Mouse (Mus musculus) small intestine, adult 2 months (tissue): Measurements from ENCODE around the gene Rdh16f2. TPM values are rescaled to one million over a fixed set of nuclear protein-coding genes. Genes with fewer than 3 reads are reported as not detected.
"Not testable (repeated sequence)": the region's sequence is repeated elsewhere in the genome, so short reads cannot be mapped to it uniquely, and the experiment has no call there.

Experiments used
- H3K27ac ChIP-seq: fragments of 200-500 bp; 2 replicates; pipeline ENCODE4 v1.5.1; 2012; ENCODE audit warnings: low read depth, low read length, control low read depth, inconsistent platforms; ENCODE audit not compliant: insufficient read depth
- H3K27me3 ChIP-seq: fragments of 200-500 bp; 2 replicates; pipeline ENCODE4 v1.6.1; 2012; ENCODE audit warnings: mild to moderate bottlenecking, moderate library complexity, low read length, inconsistent platforms; ENCODE audit not compliant: control insufficient read depth, insufficient read depth
- H3K36me3 ChIP-seq: fragments of 200-500 bp; 2 replicates; pipeline ENCODE4 v1.6.1; 2012; ENCODE audit warnings: mild to moderate bottlenecking, low read length, control low read depth, inconsistent platforms; ENCODE audit not compliant: control insufficient read depth, insufficient read depth
- H3K4me1 ChIP-seq: fragments of 200-500 bp; 2 replicates; pipeline ENCODE4 v1.6.1; 2012; ENCODE audit warnings: low read length, inconsistent platforms, mixed read lengths; ENCODE audit not compliant: control insufficient read depth, insufficient read depth, insufficient read length
- H3K4me3 ChIP-seq: fragments of 200-500 bp; 2 replicates; pipeline ENCODE4 v1.5.1; 2012; ENCODE audit warnings: low read depth, mild to moderate bottlenecking, control low read depth, inconsistent platforms, low read length, moderate library complexity
- CTCF ChIP-seq: fragments of 200-500 bp; IDR thresholded peaks from 2 replicates; pipeline ENCODE4 v1.5.1; 2012; ENCODE audit warnings: low read depth, mild to moderate bottlenecking, control low read depth, inconsistent platforms, low read length, moderate library complexity, mixed read lengths; ENCODE audit not compliant: insufficient replicate concordance, insufficient read length; ENCODE audit errors: extremely low read depth
- POLR2A ChIP-seq: fragments of 200-500 bp; IDR thresholded peaks from 2 replicates; pipeline ENCODE4 v1.6.1; 2012; ENCODE audit warnings: low read depth, mild to moderate bottlenecking, control low read depth, inconsistent platforms, low read length, moderate library complexity
- WGBS: fragments of 180-500 bp; shearing (Covaris S2); methylation state at CpG from one replicate; pipeline ENCODE4 v1.1.7; 2018; 5-methylcytosine and 5-hydroxymethylcytosine counted together
- polyA plus RNA-seq: library from polyadenylated mRNA; depleted of rRNA; stranded (reverse); fragments of >200 nt; gene quantifications from 2 replicates; pipeline ENCODE4 v1.2.3, GENCODE M21; 2012

Gene Rdh16f2
- polyA plus RNA-seq, 1 experiment: 3.6 TPM

DNA sequence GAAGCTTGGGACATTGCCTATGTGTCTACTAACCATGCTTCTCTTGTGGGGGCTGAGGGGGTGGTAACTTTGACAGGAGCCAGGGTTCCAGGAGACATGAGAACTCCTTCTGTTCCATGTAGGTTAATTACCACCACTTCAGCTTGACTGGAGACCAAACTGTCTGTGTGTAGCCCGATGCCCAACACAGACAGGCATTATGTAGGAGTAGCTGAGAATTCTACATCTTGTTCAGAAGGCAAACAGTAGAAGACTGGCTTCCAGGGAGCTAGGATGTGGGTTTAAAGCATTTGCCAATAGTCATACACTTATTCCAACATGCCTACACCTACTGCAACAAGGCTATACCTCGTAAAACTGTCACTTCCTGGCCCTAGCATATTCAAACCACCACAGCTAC lies 27.7 kb upstream of the Rdh16f2 start:
- no peaks in the 10 kb centered on the region for H3K27me3 ChIP-seq
- WGBS: 96% methylated on average over 2 of the region's 2 CpGs
- no peak for TF ChIP-seq CTCF
- TF ChIP-seq POLR2A: no peak

GRCm38 (mm10) chr10:127840776-127841175 lies 25.5 kb upstream of the Rdh16f2 start:
- H3K4me3 ChIP-seq: no peak overlapping the region
- 79% methylated on average over 2 of the region's 2 CpGs for WGBS
- H3K27me3 ChIP-seq: no peaks in the 10 kb centered on the region
- no peaks in the 10 kb centered on the region for H3K36me3 ChIP-seq
- H3K27ac ChIP-seq: no peak overlapping the region
- no peak for TF ChIP-seq CTCF
- TF ChIP-seq POLR2A: no peak
- H3K4me1 ChIP-seq: no peaks in the 10 kb centered on the region

More for the DNA sequence above, 27.7 kb upstream of the Rdh16f2 start:
- Histone ChIP-seq H3K27ac (no peak overlapping the region), H3K36me3 (no peaks in the 10 kb centered on the region), H3K4me3 (no peak overlapping the region), H3K4me1 (no peaks in the 10 kb centered on the region)

DNA sequence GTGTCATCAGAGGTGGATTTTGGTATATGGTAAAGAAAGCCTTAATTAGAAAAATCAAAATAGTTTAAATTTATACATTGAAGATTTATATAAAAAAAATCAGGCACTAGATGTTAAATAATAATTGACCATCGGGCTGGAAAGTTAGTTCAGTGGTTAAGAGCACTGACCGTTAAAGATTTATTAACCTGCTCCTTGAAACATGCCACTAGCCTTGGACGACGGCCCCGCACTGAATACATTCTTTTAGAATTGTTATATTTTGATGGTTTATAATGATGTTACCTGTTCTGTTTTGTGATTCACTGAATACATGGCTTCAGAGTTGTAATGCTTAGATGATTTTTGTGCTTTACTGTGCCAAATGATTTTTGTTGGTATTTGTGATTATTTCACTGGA lies 20.3 kb upstream of the Rdh16f2 start:
- H3K27me3 ChIP-seq, H3K4me1 ChIP-seq, H3K27ac ChIP-seq, H3K4me3 ChIP-seq, H3K36me3 ChIP-seq: not testable (repeated sequence)
- WGBS: 93% methylated on average over 5 of the region's 5 CpGs

DNA sequence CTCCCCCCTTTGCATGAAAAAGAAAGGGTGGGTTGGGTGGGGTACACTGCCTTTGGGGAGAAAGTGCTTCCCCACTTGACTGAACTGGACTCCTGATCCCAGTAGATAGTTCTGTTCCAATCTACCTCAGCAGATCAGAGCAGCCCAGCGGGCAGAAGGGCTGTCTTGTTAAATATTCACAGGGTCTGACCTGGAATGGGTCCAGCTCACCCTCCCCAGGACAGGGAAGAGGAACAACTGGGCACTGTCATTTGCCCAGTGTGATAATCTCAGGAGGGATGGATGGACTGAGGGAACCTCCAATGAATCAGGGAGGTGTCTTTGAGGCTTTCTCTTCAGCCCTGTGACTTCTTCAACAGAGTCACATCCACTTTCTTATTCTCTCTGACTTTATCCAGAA lies 18.2 kb upstream of the Rdh16f2 start:
- TF ChIP-seq POLR2A (no peak), CTCF (no peak)
- 59% methylated on average over 1 of the region's 1 CpGs for WGBS

GRCm38 (mm10) chr10:127849628-127850027 lies 16.6 kb upstream of the Rdh16f2 start, which contains the start of gene Rdh19:
TSS of gene Rdh19 (plus strand) at chr10:127849928.
- no peaks in the 10 kb centered on the region for H3K36me3 ChIP-seq

More for the DNA sequence above, 18.2 kb upstream of the Rdh16f2 start:
- Histone ChIP-seq H3K4me3 (no peak overlapping the region), H3K27ac (no peak overlapping the region), H3K27me3 (no peaks in the 10 kb centered on the region), H3K36me3 (no peaks in the 10 kb centered on the region), H3K4me1 (0 out of 2 replicates have a peak, but pooled peaks cover 2% of the 10 kb centered on the region)

DNA sequence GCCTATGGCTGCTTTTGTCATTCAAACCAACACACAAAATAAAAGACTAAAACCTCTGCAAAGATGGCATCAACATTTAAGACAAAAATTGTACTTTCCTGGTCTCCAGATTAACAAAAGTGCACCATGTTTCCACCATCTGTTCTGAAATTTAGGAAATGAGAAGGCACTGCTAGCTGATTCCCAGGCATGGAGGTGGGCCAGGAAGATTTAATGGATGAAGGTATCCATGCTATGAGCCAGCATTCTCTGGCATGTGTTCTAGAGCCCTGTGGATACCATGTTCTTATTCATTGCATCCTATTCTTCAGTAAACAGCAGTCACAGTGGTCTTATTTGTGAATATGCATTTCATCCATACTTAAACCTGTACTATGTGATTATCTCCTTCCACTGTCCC lies 9.9 kb upstream of the Rdh16f2 start:
- Histone ChIP-seq H3K4me3 (no peak overlapping the region), H3K4me1 (no peaks in the 10 kb centered on the region), H3K27me3 (no peaks in the 10 kb centered on the region), H3K27ac (no peak overlapping the region), H3K36me3 (no peaks in the 10 kb centered on the region)
- no peak for TF ChIP-seq POLR2A
- TF ChIP-seq CTCF: no peak

More at GRCm38 (mm10) chr10:127849628-127850027, 16.6 kb upstream of the Rdh16f2 start, which contains the start of gene Rdh19:
- TF ChIP-seq POLR2A: no peak
- no peak for TF ChIP-seq CTCF
- WGBS: 50% methylated on average over 1 of the region's 1 CpGs
- Histone ChIP-seq H3K27me3 (no peaks in the 10 kb centered on the region), H3K4me3 (no peak within 1 kb of the TSS), H3K4me1 (0 out of 2 replicates have a peak, but pooled peaks cover 2% of the 10 kb centered on the region), H3K27ac (no peak within 1 kb of the TSS)

- Histone ChIP-seq H3K27ac (no peak overlapping the region), H3K4me3 (no peak overlapping the region), H3K27me3 (no peaks in the 10 kb centered on the region), H3K36me3 (no peaks in the 10 kb centered on the region), H3K4me1 (peaks cover 13% of the 10 kb centered on the region; the same call in 1 of the 2 replicates)
- TF ChIP-seq POLR2A (no peak), CTCF (no peak)
Measured at GRCm38 (mm10) chr10:127864931-127865330, 1.3 kb upstream of the Rdh16f2 start.

- Histone ChIP-seq H3K27me3 (no peaks in the 10 kb centered on the region), H3K4me1 (peaks cover 3% of the 10 kb centered on the region; the same call in 1 of the 2 replicates), H3K27ac (no peak overlapping the region), H3K4me3 (no peak overlapping the region), H3K36me3 (no peaks in the 10 kb centered on the region)
- 74% methylated on average over 4 of the region's 4 CpGs for WGBS
- no peak for TF ChIP-seq POLR2A
- TF ChIP-seq CTCF: peak; percentile 40; the same call in 1 of the 2 replicates
Measured at GRCm38 (mm10) chr10:127872484-127872883, 6.2 kb downstream of the Rdh16f2 start.
